Mouse (Mus musculus): Measurements from ENCODE around the gene Thbd.

- TF ChIP-seq CEBPB (IDR thresholded peaks at IDR 0.05; ENCODE audit: insufficient read depth, poor library complexity, severe bottlenecking), result no peak
- no peak for TF ChIP-seq MAX (IDR thresholded peaks at IDR 0.05; ENCODE audit: low read depth)
- no peak for TF ChIP-seq E2F4 (IDR thresholded peaks at IDR 0.05; ENCODE audit: insufficient read depth)
Measured at GRCm38 (mm10) chr2:148428523-148428922, 20.5 kb upstream of the Thbd start.

Data from myocyte (in vitro differentiated cells).